Mouse (Mus musculus) activated CD4-positive, CD25-positive, alpha-beta regulatory T cell (primary cell): Measurements from ENCODE around the gene 1700019D03Rik. TPM values are rescaled to one million over a fixed set of nuclear protein-coding genes. Genes with fewer than 3 reads are reported as not detected.

Experiments used
- polyA plus RNA-seq, 2 experiments: library from polyadenylated mRNA; unstranded; fragments of 100-300 nt; shearing (Covaris generic); gene quantifications; one replicate each; pipeline ENCODE4 v1.2.1; 2017

The 1700019D03Rik gene
- polyA plus RNA-seq: 10 to 100 TPM in 1 of 2 experiments, 1 to 10 TPM in 1; 1.6 to 24.1 TPM

DNA sequence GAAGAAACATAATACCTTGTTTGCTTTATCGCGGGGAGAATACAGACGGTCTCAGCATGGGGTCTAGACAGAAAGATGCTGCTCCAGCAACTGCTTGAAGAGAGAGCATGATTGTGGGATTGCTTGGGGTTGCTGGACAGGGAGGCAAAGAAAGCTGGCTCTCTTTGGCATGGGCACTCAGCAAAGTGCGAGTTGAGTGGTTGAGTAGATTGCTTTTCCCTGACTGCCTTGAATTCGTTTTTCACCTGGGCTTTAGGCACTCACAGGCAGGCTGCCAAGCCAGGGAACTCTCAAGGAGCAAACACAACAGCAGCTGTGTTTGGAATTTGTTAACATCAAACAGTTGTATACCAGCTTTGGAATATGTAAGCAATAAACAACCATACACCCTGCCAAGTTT lies at the start of gene 1700019D03Rik:
TSS of gene 1700019D03Rik (minus strand) at position 101 of the 400 bp plus-strand sequence.

GRCm38 (mm10) chr1:53061340-53061739 lies 41.4 kb upstream of the 1700019D03Rik start, which contains the start of gene Mstn:
Gene Mstn (plus strand): TSS chr1:53061640.

Other genes starting within 250 kb of the 1700019D03Rik start
- gene Inpp1, start 202.5 kb downstream of the 1700019D03Rik start, polyA plus RNA-seq: 100 to 1,000 TPM; 115 to 129 TPM
- 10 to 100 TPM; 21.7 to 25.1 TPM for gene Hibch, start 175.2 kb downstream of the 1700019D03Rik start, polyA plus RNA-seq
- not detected for gene Mstn, start 41.5 kb upstream of the 1700019D03Rik start, polyA plus RNA-seq
- not detected for gene 1700019A02Rik, start 167.5 kb upstream of the 1700019D03Rik start, polyA plus RNA-seq